Mouse (Mus musculus) kidney, postnatal 14 days (tissue): ENCODE data around the gene Xlr.
"Not testable (repeated sequence)": the region's sequence is repeated elsewhere in the genome, so short reads cannot be mapped to it uniquely, and the experiment has no call there.

ENCODE experiments used
- DNase-seq: peaks from one replicate; pipeline ENCODE4 v3.0.0; 2022; ENCODE audit warnings: mixed read lengths

Gene Xlr

DNA sequence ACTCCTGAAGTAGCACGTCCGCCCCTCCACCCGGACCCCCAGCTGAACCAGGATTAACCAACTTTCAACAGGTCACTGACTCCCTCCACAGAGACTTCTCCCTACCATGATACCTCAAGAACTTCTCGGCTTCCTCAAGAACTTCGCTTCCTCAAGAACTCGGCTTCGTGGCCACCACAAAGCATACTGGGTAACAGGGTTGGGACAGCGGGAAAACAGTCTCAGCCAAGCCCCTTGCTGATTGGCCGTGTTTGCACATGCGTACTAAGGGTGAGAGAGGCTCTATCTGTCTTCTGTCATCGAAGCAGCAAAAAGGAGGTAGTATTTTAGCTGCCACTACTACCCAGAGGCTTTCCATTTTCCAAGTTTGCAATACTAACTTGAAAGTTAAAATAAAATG is at the start of gene Xlr:
Xlr (minus strand) TSS at position 188 of the 400 bp plus-strand sequence.
- not testable (repeated sequence) for DNase-seq

- DNase-seq, result no peak
These were observed 1.6 kb upstream of the Xlr start for GRCm38 (mm10) chrX:53799074-53799473.

- DNase-seq, result no peak
These were observed 21.2 kb downstream of the Xlr start, which contains the start of gene Zfp36l3 for GRCm38 (mm10) chrX:53776276-53776675. TSS of gene Zfp36l3 (minus strand) at chrX:53776394.

DNA sequence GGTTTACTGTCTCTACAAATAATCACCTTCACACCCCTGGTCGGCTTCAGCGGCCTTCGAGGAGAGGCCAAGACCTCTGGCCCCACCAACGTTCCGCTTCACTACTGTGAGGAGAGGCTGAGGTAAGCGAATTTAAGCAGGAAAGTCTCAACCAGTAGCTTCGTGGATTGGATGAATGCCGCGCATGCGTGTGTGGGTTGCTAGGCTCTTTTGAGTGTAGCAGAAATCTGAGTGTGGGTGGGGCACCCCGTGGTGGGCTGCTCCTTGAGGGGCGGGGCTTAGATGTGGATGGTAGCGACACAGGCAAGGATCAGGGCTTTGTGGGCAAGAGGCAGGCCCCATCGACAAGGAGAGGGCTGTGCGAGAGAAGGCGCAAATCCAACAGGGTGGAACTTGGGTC is 39.8 kb downstream of the Xlr start, which contains the start of gene 1700013H16Rik:
1700013H16Rik (minus strand) TSS at position 96 of the 400 bp plus-strand sequence.
- DNase-seq, result no peak

DNA sequence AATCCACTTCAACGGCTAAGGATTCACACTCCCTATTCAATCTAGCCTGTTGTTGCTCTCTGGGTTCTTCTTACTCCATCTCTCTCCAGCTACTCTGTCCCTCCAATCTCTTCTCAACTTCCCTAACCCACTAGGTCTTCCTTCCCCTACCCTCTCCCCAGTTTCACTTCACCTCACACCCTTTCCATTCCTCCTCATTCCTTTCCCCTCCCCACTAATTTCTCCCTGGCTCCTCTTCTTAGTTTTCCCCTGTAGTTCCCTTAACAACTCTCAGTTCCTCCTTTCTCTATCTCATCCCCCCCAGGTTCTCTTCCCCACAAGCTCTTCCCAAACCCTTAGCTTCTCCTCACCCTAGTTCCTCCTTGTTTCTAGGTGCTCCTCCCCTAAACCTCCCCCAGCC is 44.7 kb downstream of the Xlr start:
- DNase-seq, result no peak

- no peak for DNase-seq
These were observed 68.5 kb downstream of the Xlr start for GRCm38 (mm10) chrX:53728967-53729366.
